Mouse (Mus musculus): ENCODE data around the gene Gm6096. TPM values are rescaled to one million over a fixed set of nuclear protein-coding genes. Genes with fewer than 3 reads are reported as not detected.
"Not testable (repeated sequence)": the region's sequence is repeated elsewhere in the genome, so short reads cannot be mapped to it uniquely, and the experiment has no call there.

The Gm6096 gene
- total RNA-seq (2021), result not detected

DNA sequence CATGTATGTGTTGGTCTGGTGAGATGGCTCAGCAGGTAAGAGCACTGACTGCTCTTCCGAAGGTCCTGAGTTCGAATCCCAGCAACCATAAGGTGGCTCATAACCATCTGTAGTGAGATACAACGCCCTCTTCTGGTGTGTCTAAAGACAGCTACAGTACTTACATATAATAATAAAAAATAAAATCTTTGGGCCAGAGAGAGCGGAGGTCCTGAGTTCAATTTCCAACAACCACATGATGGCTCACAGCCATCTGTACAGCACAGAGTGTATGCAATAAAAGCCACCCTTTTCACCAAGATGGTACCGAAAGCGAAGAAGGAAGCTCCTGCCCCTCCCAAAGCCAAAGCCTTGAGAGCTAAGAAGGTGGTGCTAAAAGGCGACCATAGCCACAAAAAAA lies at the start of gene Gm6096:
Gm6096 (plus strand) TSS at position 301 of the 400 bp plus-strand sequence.
- intact Hi-C loops (cut with DNase I), result loop anchor here (2.0 kb wide), 1 partner anchor 104 kb away; no protein-coding TSS in a partner anchor
- DNase-seq, result no peak

GRCm38 (mm10) chr7:34202147-34202546 lies 48.7 kb upstream of the Gm6096 start:
- intact Hi-C loops (cut with DNase I); DNase-seq: not testable (repeated sequence)

GRCm38 (mm10) chr7:34206331-34206730 lies 44.5 kb upstream of the Gm6096 start:
- DNase-seq, result no peak
- intact Hi-C loops (cut with DNase I), result no loop called here

GRCm38 (mm10) chr7:34208027-34208745 lies 42.7 kb upstream of the Gm6096 start:
- intact Hi-C loops (cut with DNase I), result no loop called here
- no peak for DNase-seq

DNA sequence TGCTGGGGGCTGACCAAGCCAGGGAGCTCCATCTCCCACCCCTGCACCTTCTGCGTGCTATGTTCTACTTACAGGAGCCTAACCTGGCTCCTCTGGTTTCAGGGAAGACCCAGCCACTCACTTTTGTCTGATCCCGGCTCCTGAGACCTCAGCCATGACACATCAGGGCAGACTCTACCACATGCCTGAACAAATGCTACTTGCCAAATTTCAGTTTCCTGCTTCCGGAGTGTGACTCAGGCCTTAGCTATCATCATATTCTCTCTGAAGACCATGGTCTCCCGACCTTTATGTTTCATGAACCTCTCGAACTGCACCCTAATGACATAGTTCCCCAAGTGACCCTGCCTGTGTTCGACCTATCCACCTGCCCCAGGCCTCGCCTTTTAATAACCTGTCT lies 37.6 kb upstream of the Gm6096 start:
- DNase-seq, result no peak
- intact Hi-C loops (cut with DNase I), result no loop called here

GRCm38 (mm10) chr7:34214644-34215043 lies 36.2 kb upstream of the Gm6096 start:
- intact Hi-C loops (cut with DNase I), result no loop called here

GRCm38 (mm10) chr7:34215481-34215880 lies 35.4 kb upstream of the Gm6096 start:
- intact Hi-C loops (cut with DNase I), result no loop called here

More at GRCm38 (mm10) chr7:34214644-34215043, 36.2 kb upstream of the Gm6096 start:
- DNase-seq, result no peak

DNA sequence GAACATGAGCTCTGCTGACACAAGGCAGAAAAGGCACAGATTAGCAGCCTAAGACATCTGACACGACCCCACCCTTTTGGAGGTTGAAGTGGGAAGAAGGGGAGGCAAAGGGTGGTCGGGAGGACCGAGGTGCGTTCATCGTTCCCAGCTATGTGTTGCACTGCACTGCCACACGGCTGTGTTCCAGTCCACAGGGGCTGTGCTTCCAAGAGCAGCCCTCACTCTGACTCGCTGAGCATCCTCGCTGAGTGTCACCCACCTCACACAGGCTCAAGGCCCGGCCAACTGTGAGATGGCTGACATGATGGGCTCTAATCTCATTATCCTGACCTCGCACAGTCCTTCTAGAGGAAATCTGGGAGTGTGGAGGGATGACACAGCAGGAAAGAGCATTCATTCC lies 34.4 kb upstream of the Gm6096 start:
- intact Hi-C loops (cut with DNase I), result no loop called here
- no peak for DNase-seq

More at GRCm38 (mm10) chr7:34215481-34215880, 35.4 kb upstream of the Gm6096 start:
- no peak for DNase-seq

DNA sequence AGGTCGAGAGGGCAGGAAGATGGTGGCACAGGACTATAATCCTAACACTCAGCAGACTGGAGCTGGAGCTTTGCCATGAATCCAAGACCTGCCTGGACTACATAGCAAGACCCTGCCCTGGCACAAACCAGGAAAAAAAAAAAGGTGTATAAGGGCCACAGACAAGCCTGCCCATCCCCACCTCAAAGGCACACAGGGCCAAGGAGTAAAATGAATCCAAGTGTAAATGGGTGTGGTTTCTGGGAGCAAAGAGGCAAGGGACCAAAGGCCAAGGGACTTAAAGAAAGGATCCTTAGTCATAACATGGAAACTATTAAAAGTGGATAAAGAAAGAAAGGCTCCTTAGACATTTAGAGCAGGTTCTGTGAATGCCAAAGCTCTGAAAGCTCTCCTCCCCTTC lies 32.3 kb upstream of the Gm6096 start:
- intact Hi-C loops (cut with DNase I), result no loop called here
- DNase-seq, result no peak

DNA sequence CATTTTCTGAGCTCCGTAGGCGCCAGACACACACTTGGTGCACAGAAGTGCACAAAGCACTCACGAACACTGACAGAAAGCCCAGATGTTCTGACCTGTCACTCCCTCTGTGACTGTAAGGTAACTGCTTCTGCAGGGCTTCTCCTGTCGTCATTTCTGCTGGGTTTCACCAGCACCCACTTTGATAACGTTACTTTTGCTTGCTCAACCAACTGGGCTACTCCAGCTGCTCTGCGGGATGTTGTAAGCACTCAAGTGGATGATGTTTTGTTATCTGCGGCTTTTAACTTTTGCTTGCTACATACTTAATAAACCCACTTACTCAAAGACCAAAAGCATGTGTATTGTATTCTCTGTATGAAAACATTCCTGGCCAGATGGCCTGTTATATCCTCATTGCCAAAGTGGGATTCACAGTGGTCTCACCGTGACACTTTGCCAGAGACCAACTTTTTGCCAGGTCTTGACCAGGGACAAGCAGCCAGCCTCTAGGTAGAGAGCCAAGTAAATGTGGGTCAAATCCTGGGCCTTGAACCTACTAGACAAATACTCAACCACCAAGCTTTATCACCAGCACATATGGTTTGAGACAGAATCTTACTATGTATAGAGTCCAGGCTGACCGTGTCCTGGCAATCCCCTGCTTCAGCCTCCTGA lies 29.1 kb upstream of the Gm6096 start:
- intact Hi-C loops (cut with DNase I), result no loop called here
- DNase-seq, result no peak

- DNase-seq, result no peak
- intact Hi-C loops (cut with DNase I), result no loop called here
Observed at GRCm38 (mm10) chr7:34222340-34222739, 28.5 kb upstream of the Gm6096 start.

GRCm38 (mm10) chr7:34224308-34224707 lies 26.5 kb upstream of the Gm6096 start:
- DNase-seq, result no peak
- intact Hi-C loops (cut with DNase I), result no loop called here

DNA sequence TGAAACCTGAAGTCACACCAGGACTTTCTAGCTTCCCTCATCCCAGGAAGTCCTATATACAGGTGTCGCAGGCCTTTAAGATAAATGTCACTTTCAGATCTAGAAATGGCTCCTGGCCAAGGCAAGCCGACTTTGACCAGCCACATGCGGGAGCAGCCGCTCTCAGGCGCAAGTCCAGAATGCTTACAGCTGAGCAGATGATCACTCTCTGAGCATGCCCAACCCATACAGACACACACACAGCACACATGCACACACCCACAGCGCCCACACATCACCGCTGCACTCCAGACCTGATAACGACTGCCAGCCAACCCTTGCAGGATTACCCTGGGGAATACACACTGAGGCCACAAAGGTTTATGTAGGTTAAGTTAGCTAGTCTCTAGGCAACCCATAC lies 24.8 kb upstream of the Gm6096 start:
- intact Hi-C loops (cut with DNase I), result no loop called here
- DNase-seq, result peak; percentile 45

- intact Hi-C loops (cut with DNase I), result no loop called here
- no peak for DNase-seq
Observed at GRCm38 (mm10) chr7:34226846-34227245, 24.0 kb upstream of the Gm6096 start.

GRCm38 (mm10) chr7:34228641-34229040 lies 22.2 kb upstream of the Gm6096 start:
- DNase-seq, result peak in 1 of 2 experiments; percentile 43
- intact Hi-C loops (cut with DNase I), result no loop called here

- intact Hi-C loops (cut with DNase I), result no loop called here
Observed at GRCm38 (mm10) chr7:34229153-34229552, 21.7 kb upstream of the Gm6096 start.

GRCm38 (mm10) chr7:34229691-34230111 lies 21.1 kb upstream of the Gm6096 start:
- intact Hi-C loops (cut with DNase I), result no loop called here

More at GRCm38 (mm10) chr7:34229153-34229552, 21.7 kb upstream of the Gm6096 start:
- DNase-seq, result no peak

GRCm38 (mm10) chr7:34230116-34230515 lies 20.7 kb upstream of the Gm6096 start, which contains the start of gene Gpi1:
TSS of gene Gpi1 (minus strand) at chr7:34230336.
- intact Hi-C loops (cut with DNase I), result no loop called here
- DNase-seq, result peak; percentile 85 to 86

More at GRCm38 (mm10) chr7:34229691-34230111, 21.1 kb upstream of the Gm6096 start:
- peak; percentile 69 to 70 for DNase-seq

GRCm38 (mm10) chr7:34232785-34233725 lies 17.8 kb upstream of the Gm6096 start:
- DNase-seq, result no peak
- intact Hi-C loops (cut with DNase I), result no loop called here

- peak; percentile 99 for DNase-seq
- intact Hi-C loops (cut with DNase I), result no loop called here
Observed at GRCm38 (mm10) chr7:34233909-34234609, 16.8 kb upstream of the Gm6096 start.

Measured in heart, postnatal 10 days (tissue).